Mouse (Mus musculus) CD8-positive naive resting alpha-beta T cell, adult 2 months (primary cell): ENCODE measurements around the gene Acoxl.

Experiments used
- DNase-seq, 2 experiments: peaks; one replicate each; pipeline ENCODE4 v3.0.0; 2022; ENCODE audit warnings: low read depth in 2 of 2, low spot score in 2 of 2

Gene Acoxl

DNA sequence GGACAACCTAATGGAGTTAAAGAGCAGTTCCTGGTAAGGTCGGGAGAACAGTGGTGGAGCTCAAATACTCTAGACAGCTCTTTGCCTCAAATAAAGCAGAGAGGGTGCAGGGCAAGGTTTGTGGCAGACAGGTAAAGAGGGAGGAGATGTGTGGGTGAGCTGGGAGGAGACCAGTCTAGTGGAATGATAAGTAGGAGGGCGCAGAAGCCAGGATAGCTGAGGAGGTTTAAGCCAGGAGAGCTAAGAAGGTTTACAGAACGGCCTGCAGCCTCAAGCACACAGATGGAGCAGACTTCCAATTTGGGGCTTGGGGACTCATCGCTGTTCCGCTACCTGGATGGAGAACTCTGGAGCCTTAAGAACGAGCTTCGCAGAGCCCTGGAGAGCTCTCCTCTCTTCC is at the start of gene Acoxl:
Acoxl (plus strand) TSS at position 301 of the 400 bp plus-strand sequence.
- no peak for DNase-seq

DNA sequence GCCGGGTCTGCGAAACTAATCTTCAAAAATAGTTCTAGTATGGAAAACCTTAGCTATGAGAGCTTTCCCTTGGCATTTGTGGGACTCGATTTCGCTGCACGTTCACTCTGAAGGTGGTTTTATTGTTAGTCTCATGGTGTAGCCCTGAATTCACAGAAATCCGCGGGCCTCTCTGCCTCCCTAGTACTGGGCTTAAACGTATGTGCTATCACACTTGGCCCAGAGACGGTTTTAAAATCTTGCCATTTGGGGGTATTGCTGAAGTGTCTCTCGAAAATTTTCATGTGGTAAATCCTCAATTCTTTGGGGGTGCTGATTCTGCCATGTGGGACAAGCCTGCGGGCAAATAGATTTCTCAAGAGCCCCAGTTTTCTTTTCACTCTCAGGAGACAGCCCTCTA is 49.5 kb upstream of the Acoxl start:
- DNase-seq = no peak

DNA sequence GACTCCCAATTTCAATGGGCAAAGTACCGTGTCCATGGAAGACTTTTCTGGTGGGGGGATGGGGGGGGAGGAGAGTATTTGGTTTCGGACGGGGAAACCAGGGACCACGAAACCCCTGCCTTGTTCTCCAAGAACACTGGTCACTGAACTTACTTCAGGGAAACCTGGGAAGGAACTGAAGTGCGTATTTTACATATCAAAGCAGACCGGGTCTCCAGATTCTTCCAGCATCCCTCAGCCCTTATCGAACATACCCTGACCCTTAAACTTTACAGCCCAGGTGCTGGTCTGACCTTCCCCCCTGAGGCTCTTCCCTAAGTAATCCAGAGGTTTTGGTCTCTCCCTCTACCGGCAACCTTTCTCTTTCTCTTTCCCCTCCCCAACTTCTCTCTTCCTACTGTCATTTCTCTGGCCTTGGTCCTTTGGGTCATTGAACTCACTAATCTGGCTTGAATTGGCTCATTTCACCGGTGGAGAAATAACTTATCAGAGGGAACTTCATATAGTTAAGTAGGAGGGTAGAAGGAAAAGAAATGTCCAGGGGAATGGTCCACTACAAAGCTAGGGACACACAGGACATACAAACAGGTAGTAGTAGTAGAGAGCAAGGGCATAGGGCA is 48.9 kb upstream of the Acoxl start:
- DNase-seq = no peak

DNA sequence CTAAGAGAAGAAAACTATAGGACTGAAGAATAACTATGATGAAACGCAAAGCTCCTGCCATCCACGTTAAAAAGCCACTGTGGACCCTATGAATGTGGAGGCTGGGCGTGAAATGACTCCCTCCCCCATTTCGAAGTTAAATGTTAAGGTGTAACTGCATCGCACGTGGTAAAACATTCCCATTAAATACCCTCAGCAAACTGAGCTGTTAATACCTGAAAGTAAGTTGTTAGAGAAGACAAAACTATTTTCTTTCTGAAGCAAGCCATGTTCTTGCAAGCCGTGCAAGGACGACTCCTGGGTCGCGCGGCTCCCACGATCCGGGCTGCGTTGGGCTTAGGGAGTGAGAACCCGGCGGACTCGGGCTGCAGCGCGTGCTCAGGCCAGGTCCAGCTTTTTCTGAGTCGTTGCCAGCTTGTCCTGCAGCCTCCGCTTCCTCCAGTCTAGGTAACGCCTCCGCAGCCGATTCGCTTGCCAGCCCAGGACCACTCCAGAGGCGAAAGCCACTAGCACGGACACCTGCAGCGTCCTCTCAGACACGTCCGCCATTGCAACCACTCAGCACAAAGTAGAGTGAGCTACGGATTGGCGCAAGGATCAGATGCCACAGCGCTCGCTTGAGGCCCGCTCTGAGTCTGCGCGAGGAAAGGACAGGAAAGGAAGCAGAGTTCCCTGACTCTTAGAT is 46.6 kb upstream of the Acoxl start, which contains the start of gene Mtln:
Mtln (minus strand) TSS at position 570 of the 685 bp plus-strand sequence.
- DNase-seq = peak; percentile 55 to 64

DNA sequence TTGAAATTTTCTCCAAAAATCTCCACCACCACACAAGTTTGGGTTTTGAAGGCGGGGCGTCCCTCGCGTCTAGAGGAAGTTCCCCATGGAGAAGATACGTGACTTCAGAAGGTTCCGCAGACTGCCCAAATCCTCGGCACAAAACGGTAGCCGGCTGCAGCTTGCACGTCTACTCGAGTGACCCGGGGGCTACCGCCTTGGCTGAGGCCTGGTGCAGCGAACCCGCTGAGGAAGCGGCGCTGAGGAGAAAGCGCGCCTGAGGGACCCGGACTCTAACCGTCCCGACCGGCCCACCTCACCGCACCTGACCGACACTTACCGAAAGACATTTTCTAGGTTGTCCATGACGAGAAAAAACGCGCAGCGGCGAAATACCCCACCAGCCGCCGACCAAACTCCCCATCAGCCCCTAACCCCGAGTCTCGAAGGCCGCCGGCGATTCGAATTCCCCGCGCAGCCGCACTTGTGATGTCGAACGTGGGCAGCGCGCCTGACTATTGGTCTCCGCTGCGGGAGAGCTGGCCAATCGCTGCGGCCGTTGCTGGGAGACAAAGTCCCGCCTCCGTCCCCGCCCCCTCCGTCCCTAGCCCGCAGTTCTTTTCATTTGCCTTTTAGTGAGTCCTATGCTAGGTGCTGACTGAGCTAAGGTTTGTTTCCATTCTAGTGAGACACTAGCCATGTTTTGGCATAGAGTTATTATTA is 7.1 kb upstream of the Acoxl start, which contains the start of gene Bub1:
Bub1 (minus strand) TSS at position 465 of the 702 bp plus-strand sequence.
- DNase-seq = peak; percentile 85 to 88

DNA sequence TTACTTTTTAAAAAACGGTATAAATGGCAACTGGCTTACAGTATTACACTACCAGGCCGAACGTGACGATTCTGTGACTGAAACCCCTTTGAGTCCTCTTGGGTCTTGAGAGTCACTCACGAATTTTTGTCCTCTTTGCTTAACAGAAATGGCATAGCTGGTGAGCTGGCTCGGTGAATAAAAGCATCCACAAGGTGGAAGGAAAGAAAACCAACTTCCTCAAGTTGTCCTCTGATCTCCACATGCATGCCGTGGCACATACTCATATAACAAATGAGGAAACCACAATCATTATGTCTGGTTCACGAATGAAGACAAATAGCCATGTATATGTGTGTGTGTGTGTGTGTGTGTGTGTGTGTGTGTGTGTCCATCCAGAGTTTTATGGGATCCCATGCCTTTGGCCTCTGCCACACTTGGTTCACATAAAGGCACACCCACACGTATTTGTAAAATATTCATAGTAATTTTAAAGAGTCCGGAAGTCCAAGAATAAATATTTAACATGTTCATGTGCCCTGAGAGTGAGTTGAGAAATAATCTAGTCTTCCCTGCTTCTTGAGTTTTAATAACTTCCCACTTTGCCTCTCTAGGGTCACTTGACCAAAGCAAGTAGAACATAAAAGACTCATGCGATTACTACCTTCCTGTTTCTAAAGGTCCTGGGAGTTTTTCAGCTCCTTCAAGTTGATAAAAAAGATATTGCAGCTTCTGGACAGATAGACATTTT is 6.4 kb upstream of the Acoxl start:
- no peak for DNase-seq

DNA sequence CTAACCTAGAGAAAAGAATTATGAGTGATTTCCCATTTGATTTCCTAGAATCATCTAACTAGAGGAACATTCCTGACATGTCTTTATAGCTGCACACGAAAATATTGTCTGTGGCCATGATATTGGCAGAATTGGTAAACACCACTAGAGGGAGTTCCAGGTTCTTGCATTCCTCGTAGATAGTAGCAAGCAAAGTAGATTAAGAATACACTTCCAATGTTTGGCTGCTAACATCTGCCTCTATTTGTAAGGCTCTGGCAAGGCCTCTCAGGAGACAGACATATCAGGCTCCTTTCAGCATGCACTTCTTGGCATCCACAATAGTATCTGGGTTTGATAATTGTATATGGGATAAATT is 5.9 kb upstream of the Acoxl start:
- DNase-seq = peak in 1 of 2 experiments; percentile 28

DNA sequence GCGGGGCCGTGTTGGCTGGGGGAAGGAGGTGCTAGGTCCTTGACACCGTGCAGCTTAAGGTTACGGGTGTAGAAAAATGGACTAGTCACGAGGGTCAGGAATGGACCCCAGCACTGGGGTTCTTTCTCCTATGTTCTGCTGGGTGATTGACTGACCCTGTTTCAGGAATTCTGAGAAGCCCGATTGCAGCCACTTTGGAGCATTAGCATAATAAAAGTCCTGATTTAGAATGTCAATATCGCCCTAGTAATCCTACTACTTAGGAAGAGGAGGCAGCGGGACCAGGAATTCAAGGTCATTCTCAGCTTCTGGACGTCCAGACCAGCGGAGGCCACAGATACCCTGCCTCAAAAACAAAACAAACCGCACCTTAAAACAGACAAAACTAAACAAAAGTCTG is 749 bp downstream of the Acoxl start:
- no peak for DNase-seq

DNA sequence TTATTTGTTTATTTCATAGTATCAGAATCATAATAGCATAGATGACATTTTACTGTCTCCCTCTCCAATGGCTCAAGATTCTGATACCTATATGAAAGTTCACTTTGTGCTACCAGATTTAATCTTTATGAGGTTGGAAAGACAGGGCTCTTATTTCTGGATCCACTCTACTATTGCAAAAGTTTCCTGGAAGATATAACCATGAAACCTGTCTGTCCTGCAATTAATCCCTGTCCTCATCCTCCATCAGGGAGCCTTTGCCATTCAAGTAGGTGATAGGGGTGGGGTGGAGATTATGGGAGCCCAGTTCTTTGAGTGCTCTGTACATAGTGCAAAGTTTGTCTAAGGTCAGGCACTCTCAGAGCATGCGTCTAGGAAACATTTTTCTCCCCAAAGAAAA is 2.7 kb downstream of the Acoxl start:
- no peak for DNase-seq

DNA sequence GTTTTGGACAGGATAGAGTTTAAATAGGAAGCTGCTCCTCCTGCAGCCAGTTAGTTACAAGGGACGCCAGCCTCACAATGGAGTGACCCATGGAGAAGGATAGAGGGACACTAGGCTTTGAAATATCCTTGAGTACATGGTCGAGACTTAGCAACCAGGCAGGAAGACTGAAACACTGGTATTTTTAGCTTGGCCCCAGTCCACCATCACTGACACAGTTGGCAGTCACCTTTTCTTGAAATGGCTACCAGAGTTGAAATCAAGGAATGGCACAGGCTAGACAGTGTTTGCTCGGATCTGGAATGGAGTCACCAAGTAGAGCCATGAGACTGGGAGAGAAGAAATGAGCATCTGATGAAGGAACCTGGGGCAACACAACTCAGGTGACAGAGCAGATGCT is 3.7 kb downstream of the Acoxl start:
- no peak for DNase-seq

DNA sequence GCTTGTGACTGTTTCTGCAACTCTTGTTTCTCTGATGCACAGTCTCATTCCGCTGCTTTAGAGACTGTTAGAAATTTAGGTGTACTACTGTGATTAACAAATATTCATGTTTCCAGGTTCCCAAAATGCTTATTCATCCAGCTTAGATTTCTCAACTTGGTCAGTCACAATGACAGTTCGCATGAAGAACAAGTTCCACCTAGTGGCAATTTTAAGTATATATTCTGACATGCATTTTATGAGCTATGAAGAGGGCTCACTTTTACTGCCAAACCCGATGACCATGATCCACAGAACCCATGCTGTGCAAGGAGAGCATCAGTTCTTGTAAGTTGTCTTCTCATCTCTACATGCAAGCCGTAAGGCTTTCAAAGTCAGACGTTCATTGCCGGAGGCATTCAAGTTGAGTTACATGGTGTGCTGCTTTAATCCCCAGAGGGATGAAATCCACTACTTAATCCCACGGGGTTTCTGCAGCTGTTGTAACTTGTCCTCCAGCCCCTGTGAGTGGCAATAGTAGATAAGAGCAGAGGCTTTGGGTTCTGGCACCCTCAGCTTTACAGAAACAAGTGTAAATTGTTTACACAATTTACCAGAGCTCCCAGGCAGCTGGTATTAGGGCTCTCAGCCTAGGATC is 6.8 kb downstream of the Acoxl start:
- DNase-seq = no peak

DNA sequence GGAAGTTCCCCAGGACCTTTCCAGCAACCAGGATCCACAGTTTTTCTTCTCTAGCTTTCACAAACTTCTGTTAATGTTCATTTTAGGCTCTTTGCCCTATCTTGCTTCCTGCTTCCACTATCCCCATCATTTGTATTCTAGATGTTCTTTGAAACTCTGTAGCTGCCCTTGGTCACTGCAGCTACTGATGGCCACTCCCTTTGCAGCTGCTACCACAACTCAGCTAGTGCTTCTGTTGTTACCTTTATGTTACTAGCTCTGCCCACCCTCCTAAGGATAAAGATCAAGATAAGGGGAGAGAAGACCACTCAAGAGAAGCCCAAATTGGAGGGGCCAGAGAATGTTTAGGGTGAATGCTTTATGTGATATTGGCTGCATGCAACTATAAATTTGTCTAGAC is 7.3 kb downstream of the Acoxl start:
- no peak for DNase-seq

DNA sequence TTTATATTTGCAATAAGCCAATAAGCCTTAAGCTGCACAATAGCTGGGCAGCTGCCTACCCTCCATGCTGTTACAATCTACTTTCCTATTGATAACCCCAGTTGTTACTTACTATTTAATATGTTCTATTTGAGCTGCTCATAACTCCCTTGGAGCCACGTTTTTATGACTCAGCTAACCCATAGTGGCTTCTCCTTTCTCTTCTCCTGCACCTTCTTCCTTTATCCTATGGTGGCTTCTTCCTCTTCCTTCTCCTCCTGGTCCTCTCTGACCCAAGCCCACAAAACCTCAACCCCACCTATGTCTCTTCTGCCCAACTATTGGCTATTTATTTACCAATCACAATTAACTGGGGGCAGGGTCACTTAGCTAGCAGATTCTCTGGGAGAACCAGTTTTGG is 7.9 kb downstream of the Acoxl start:
- DNase-seq = no peak

DNA sequence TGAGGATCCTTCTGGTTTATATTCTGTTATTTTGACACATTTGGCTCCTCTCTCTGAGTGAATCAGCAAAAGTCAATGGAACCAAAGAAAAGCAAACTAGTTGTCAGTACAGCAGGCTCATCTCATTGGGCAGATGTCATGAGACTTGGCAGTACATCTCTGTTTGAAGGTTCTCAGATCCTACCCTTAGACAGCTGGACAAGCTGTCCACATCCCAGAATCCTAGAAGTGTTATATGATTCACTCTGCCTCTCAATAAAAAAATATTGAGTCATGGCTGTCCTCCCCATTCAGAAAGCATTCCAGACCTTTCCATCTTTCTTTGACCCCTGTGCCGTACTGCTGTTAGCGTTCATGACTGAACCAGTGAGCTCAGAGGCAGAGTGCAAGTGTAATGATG is 11.7 kb downstream of the Acoxl start:
- DNase-seq = no peak

DNA sequence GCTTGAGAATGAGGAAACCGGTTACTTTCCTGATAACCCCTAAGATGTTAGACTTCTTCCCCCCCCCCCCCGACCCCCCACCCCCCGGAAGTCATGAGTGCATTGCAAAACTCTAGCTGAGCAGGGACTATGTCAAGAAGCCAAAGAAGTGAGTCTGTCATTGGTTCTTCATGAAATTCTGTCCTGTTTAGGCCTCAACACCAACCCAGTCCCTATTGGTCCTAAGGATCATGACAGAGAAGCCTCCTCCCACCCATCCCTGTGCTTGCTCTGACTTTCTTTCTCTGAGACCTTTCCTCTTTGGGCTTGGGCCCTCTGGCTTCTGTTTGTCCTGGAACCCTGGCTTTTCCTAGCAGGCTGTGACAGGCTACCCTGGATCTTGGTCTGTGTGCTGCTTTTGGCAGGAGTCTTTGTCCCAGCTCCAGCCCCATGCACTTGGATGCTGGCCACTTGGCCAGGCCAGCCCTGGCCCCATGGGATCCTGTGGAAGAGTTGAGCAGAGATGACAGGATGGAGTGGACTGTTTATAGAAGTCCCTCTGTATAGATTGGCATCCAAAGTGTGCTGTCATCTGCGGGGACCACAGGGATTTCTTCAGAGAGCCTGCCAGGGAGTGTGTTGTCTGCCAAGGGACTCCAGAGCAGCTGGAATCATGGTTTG is 15.8 kb downstream of the Acoxl start:
- DNase-seq = no peak

DNA sequence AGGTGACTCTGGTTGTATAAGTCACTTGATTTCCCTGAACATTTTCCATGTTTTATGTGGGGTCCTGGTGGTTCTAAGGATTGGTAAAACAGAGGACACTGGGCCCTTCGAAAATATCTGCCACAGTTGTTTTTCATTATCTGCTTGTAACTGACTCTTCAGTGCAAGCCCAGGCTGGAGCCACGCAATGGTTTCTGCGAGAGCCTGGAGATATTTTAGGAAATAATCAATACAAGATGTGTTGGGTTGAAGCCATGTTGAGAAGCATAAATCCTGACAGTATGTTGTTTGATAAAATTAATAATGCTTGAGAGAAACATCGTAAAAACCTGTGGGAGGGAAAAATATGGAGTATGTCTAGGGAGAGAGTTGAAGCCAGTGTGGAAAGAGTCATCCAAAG is 25.7 kb downstream of the Acoxl start:
- no peak for DNase-seq

DNA sequence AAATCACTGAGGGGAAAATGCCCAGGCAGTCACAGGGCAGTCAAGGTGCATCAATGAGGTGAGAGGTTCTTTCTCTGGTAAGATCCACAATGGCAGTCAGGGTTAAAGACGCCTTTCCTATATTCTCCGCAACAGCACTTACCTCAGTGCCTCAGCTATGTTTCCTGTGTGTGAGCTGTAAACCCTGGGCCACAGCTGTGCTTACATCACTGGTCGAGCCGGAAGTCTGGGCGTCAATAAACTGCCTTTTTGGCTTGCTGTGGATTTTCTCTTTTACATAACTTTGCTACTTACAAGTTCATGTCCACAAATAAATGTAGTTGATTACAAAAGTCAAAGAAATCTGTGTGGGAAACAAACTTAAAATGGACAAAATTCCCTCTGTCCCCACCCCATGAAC is 42.4 kb downstream of the Acoxl start:
- DNase-seq = no peak

DNA sequence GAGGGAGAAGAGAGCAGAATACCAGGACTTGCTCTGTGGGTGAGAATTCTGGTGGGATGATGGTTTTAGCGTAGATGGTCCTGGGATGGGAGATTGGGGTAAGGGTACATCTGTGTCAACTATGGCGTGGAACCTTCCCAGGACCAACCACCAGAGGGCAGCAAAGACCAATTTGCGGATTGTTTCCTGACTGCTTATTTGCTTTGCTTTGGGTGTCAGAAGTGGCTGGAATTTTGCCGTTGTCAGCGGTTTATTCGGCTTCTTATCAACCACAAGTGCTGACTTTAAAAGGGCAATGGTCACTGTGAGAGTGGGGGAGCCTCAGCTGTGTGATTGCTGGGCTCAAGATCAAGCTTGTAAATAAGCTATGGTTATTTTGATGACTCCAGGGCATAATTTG is 50.8 kb downstream of the Acoxl start:
- DNase-seq = peak; percentile 82 to 86

DNA sequence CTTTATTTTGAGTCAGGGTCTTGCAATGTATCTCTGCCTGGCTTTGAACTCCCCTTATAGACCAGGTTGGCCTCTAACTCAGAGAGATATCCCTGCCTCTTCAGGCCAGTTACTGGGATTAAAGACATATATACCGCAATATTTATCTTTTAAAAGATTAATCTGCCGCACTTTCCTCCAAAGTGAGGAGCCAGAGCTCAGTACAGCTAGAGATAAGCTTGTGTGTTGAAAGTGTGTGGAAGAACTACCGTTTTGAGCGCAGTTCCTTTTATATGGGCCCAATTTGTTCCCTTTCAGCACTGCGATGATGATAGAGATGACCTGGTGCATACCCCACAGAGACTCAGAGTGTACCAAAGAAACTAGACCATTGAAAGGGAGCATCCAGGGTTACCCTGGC is 51.3 kb downstream of the Acoxl start:
- no peak for DNase-seq

DNA sequence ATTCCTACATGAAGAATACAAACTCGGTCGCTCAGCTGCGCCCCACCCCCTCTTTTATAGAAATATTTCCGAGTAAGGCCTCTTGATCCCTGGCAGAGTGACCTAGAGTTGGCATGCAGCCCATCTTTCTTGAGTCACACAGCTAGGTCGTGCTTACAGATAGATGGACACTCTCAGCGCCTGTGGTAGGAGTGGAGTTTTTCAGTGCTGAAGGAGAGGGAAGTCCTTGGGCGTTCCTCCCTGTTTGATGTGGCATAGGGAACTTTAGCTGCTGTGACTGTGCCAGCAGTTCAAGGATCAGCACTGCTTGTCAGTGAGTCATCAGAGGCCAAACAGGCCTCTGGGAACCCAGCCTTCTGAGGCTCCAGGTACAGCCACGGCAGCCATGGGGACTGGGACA is 51.9 kb downstream of the Acoxl start:
- DNase-seq = no peak

DNA sequence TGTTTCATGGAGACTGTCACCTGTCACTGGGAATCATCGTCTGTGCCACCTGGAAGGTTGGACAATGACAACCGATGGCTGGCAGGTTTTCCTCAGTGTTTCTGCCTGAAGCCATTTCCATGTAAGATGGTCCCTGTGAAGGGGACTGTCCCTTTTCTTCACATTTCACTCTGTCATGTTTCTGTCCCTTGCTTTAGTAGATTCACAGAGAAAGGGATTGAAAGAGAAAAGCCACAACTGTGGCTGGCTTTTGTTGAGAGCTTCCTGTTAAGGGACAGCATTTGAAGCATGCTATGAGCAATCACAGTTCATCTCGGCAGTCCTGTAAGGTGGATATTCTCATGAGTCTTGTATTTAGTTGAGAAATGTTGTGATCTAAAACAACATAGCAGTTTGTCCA is 52.4 kb downstream of the Acoxl start:
- DNase-seq = peak in 1 of 2 experiments; percentile 8
